Mouse (Mus musculus) macrophage (primary cell): ENCODE results near the gene Pnpla7. TPM values are rescaled to one million over a fixed set of nuclear protein-coding genes. Genes with fewer than 3 reads are reported as not detected.

ENCODE experiments used
- H3K27ac ChIP-seq: fragments of 350-480 bp; formaldehyde crosslinking; 2 replicates; pipeline ENCODE4 v1.9.0; 2021
- H3K36me3 ChIP-seq: fragments of 350-480 bp; formaldehyde crosslinking; 2 replicates; pipeline ENCODE4 v1.9.0; 2021; ENCODE audit errors: inconsistent target
- H3K4me3 ChIP-seq: fragments of 350-480 bp; formaldehyde crosslinking; 2 replicates; pipeline ENCODE4 v1.9.0; 2021; ENCODE audit errors: inconsistent target
- H3K79me2 ChIP-seq: fragments of 350-480 bp; formaldehyde crosslinking; 2 replicates; pipeline ENCODE4 v1.9.0; 2021; ENCODE audit errors: inconsistent target
- WGBS: methylation state at CpG from one replicate; pipeline ENCODE4 v1.1.7; 2026; ENCODE audit warnings: inconsistent platforms; ENCODE audit not compliant: missing documents; 5-methylcytosine and 5-hydroxymethylcytosine counted together
- polyA plus RNA-seq: library from polyadenylated mRNA; stranded (reverse); fragments of 250-400 nt; gene quantifications from 3 replicates; pipeline ENCODE4 v1.2.4, GENCODE M21; 2018; ENCODE audit warnings: inconsistent platforms

Pnpla7 gene
- polyA plus RNA-seq, 1 experiment from 2014 or later: 111 TPM

GRCm38 (mm10) chr2:25072398-25072797 lies 96.6 kb downstream of the Pnpla7 start:
- Histone ChIP-seq H3K4me3 (no peak overlapping the region), H3K27ac (no peak overlapping the region), H3K79me2 (no peaks in the 10 kb centered on the region), H3K36me3 (no peaks in the 10 kb centered on the region)
- WGBS: 85% methylated on average over 2 of the region's 4 CpGs

GRCm38 (mm10) chr2:25075506-25075905 lies 99.7 kb downstream of the Pnpla7 start:
- H3K79me2 ChIP-seq: no peaks in the 10 kb centered on the region
- H3K27ac ChIP-seq: no peak overlapping the region
- no peaks in the 10 kb centered on the region for H3K36me3 ChIP-seq
- no peak overlapping the region for H3K4me3 ChIP-seq
- 91% methylated on average over 4 of the region's 4 CpGs for WGBS

- no peaks in the 10 kb centered on the region for H3K36me3 ChIP-seq
- no peak overlapping the region for H3K27ac ChIP-seq
- H3K79me2 ChIP-seq: no peaks in the 10 kb centered on the region
- 88% methylated on average over 1 of the region's 1 CpGs for WGBS
- H3K4me3 ChIP-seq: no peak overlapping the region
Measured at GRCm38 (mm10) chr2:25078967-25079366, 103.1 kb downstream of the Pnpla7 start.

GRCm38 (mm10) chr2:25080076-25080475 lies 104.2 kb downstream of the Pnpla7 start, which contains the start of gene Entpd8:
Gene Entpd8, plus strand, starts transcription at chr2:25080304.
- Histone ChIP-seq H3K36me3 (no peaks in the 10 kb centered on the region), H3K27ac (no peak within 1 kb of the TSS), H3K79me2 (no peaks in the 10 kb centered on the region), H3K4me3 (no peak within 1 kb of the TSS)
- WGBS: 92% methylated on average over 5 of the region's 5 CpGs

GRCm38 (mm10) chr2:25083697-25084096 lies 107.9 kb downstream of the Pnpla7 start:
- H3K4me3 ChIP-seq: no peak overlapping the region
- no peak overlapping the region for H3K27ac ChIP-seq
- no peaks in the 10 kb centered on the region for H3K79me2 ChIP-seq
- WGBS: 93% methylated on average over 4 of the region's 4 CpGs
- no peaks in the 10 kb centered on the region for H3K36me3 ChIP-seq

GRCm38 (mm10) chr2:25085571-25085970 lies 109.7 kb downstream of the Pnpla7 start:
- Histone ChIP-seq H3K4me3 (no peak overlapping the region), H3K36me3 (no peaks in the 10 kb centered on the region), H3K27ac (no peak overlapping the region), H3K79me2 (no peaks in the 10 kb centered on the region)
- 93% methylated on average over 5 of the region's 5 CpGs for WGBS

GRCm38 (mm10) chr2:25087842-25088241 lies 112.0 kb downstream of the Pnpla7 start:
- Histone ChIP-seq H3K27ac (no peak overlapping the region), H3K79me2 (no peaks in the 10 kb centered on the region), H3K36me3 (no peaks in the 10 kb centered on the region), H3K4me3 (no peak overlapping the region)
- WGBS: 100% methylated on average over 2 of the region's 2 CpGs

GRCm38 (mm10) chr2:25088636-25089035 lies 112.8 kb downstream of the Pnpla7 start:
- Histone ChIP-seq H3K27ac (no peak overlapping the region), H3K79me2 (no peaks in the 10 kb centered on the region), H3K36me3 (no peaks in the 10 kb centered on the region), H3K4me3 (no peak overlapping the region)
- 81% methylated on average over 3 of the region's 3 CpGs for WGBS

GRCm38 (mm10) chr2:25094785-25095108 lies 118.9 kb downstream of the Pnpla7 start:
- Histone ChIP-seq H3K27ac (no peak overlapping the region), H3K36me3 (no peaks in the 10 kb centered on the region), H3K79me2 (no peaks in the 10 kb centered on the region), H3K4me3 (no peak overlapping the region)
- WGBS: 62% methylated on average over 17 of the region's 17 CpGs

- 56% methylated on average over 28 of the region's 28 CpGs for WGBS
- H3K36me3 ChIP-seq: no peaks in the 10 kb centered on the region
- H3K4me3 ChIP-seq: no peak within 1 kb of the TSS
- H3K27ac ChIP-seq: no peak within 1 kb of the TSS
- H3K79me2 ChIP-seq: no peaks in the 10 kb centered on the region
Measured at GRCm38 (mm10) chr2:25095109-25095850, 119.4 kb downstream of the Pnpla7 start, which contains the start of gene Noxa1. Gene Noxa1, minus strand, starts transcription at chr2:25095149.

GRCm38 (mm10) chr2:25098005-25098615 lies 122.3 kb downstream of the Pnpla7 start:
- Histone ChIP-seq H3K27ac (no peak overlapping the region), H3K4me3 (no peak overlapping the region), H3K36me3 (no peaks in the 10 kb centered on the region), H3K79me2 (no peaks in the 10 kb centered on the region)
- 90% methylated on average over 3 of the region's 3 CpGs for WGBS

GRCm38 (mm10) chr2:25098956-25099355 lies 123.1 kb downstream of the Pnpla7 start:
- no peaks in the 10 kb centered on the region for H3K36me3 ChIP-seq
- H3K27ac ChIP-seq: no peak overlapping the region
- 65% methylated on average over 5 of the region's 5 CpGs for WGBS
- no peak overlapping the region for H3K4me3 ChIP-seq
- no peaks in the 10 kb centered on the region for H3K79me2 ChIP-seq

GRCm38 (mm10) chr2:25099703-25100102 lies 123.9 kb downstream of the Pnpla7 start:
- no peak overlapping the region for H3K4me3 ChIP-seq
- no peaks in the 10 kb centered on the region for H3K79me2 ChIP-seq

More at GRCm38 (mm10) chr2:25099703-25100102, 123.9 kb downstream of the Pnpla7 start:
- no peaks in the 10 kb centered on the region for H3K36me3 ChIP-seq
- 76% methylated on average over 3 of the region's 3 CpGs for WGBS
- H3K27ac ChIP-seq: no peak overlapping the region
